Mouse (Mus musculus) kidney, embryonic 14.5 days (tissue): ENCODE data around the gene Eno3. TPM values are rescaled to one million over a fixed set of nuclear protein-coding genes. Genes with fewer than 3 reads are reported as not detected.

Experiments used
- ATAC-seq: fragments of 200-750 bp; cut with Nextera tagmentation; 2 replicates; pipeline ENCODE4 v1.8.0; 2017; ENCODE audit warnings: moderate number of reproducible peaks, mild to moderate bottlenecking, moderate TSS enrichment, moderate library complexity; ENCODE audit not compliant: low FRiP score, low TSS enrichment
- H3K27ac ChIP-seq: fragments of 300-500 bp; sonication (generic); 2 replicates; pipeline ENCODE4 v1.5.1; 2014; ENCODE audit warnings: low read depth, mild to moderate bottlenecking, low read length, moderate library complexity, mixed read lengths
- H3K27me3 ChIP-seq: fragments of 300-500 bp; sonication (generic); 2 replicates; pipeline ENCODE4 v1.6.1; 2014; ENCODE audit warnings: mild to moderate bottlenecking, low read length; ENCODE audit not compliant: control insufficient read depth, insufficient read depth
- H3K36me3 ChIP-seq: fragments of 300-500 bp; sonication (generic); 2 replicates; pipeline ENCODE4 v1.6.1; 2014; ENCODE audit warnings: low read length, mixed read lengths; ENCODE audit not compliant: control insufficient read depth, insufficient read depth
- H3K4me1 ChIP-seq: fragments of 300-500 bp; sonication (generic); 2 replicates; pipeline ENCODE4 v1.6.1; 2014; ENCODE audit warnings: low read length, mixed read lengths; ENCODE audit not compliant: control insufficient read depth, insufficient read depth
- H3K4me2 ChIP-seq: fragments of 300-500 bp; sonication (generic); replicated peaks from 2 replicates; pipeline ENCODE4 v1.6.1; 2014; ENCODE audit warnings: low read depth, mild to moderate bottlenecking, low read length
- H3K4me3 ChIP-seq: fragments of 300-500 bp; sonication (generic); 2 replicates; pipeline ENCODE4 v1.5.1; 2014; ENCODE audit warnings: mild to moderate bottlenecking, low read length
- H3K9ac ChIP-seq: fragments of 300-500 bp; sonication (generic); 2 replicates; pipeline ENCODE4 v1.6.1; 2014; ENCODE audit warnings: low read depth, mild to moderate bottlenecking, low read length, moderate library complexity
- H3K9me3 ChIP-seq: fragments of 300-500 bp; sonication (generic); 2 replicates; pipeline ENCODE4 v1.6.1; 2016; ENCODE audit warnings: low read length; ENCODE audit not compliant: control insufficient read depth
- WGBS: fragments of 180-500 bp; shearing (Covaris S2); extraction: QIAGEN DNeasy Blood & Tissue Kit; methylation state at CpG from one replicate; pipeline ENCODE4 v1.1.7; 2014; 5-methylcytosine and 5-hydroxymethylcytosine counted together
- polyA plus RNA-seq: library from polyadenylated mRNA; unstranded; fragments of >200 nt; fragmentation: Nextera tagmentation; extraction: Ambion mirVana; gene quantifications from 2 replicates; pipeline ENCODE4 v1.2.1, GENCODE M21; 2014

Gene Eno3
- polyA plus RNA-seq, 1 experiment from 2014 or later, result 22.4 TPM

- ATAC-seq, result peak; percentile 86
- Histone ChIP-seq H3K4me2 (peak within 1 kb of the TSS; percentile 96), H3K36me3 (peaks cover 66% of the 10 kb centered on the region), H3K27ac (peak within 1 kb of the TSS; percentile 86), H3K9ac (peak within 1 kb of the TSS; percentile 89), H3K9me3 (no peaks in the 10 kb centered on the region), H3K27me3 (no peaks in the 10 kb centered on the region), H3K4me3 (peak within 1 kb of the TSS; percentile 78), H3K4me1 (peaks cover 34% of the 10 kb centered on the region)
- WGBS, result under 1% methylated on average over 63 of the region's 63 CpGs
Measured at GRCm38 (mm10) chr11:70646691-70647650, 10.0 kb upstream of the Eno3 start, which contains the start of the genes Rnf167 and Slc25a11. Gene Rnf167, plus strand, starts transcription at chr11:70647235. Gene Slc25a11, minus strand, starts transcription at chr11:70647479.

- peaks cover 43% of the 10 kb centered on the region for H3K4me1 ChIP-seq
- ATAC-seq, result peak; percentile 34
Measured at GRCm38 (mm10) chr11:70647716-70648420, 9.1 kb upstream of the Eno3 start.

GRCm38 (mm10) chr11:70648512-70648911 lies 8.5 kb upstream of the Eno3 start:
- WGBS, result 76% methylated on average over 4 of the region's 4 CpGs
- no peak for ATAC-seq
- H3K9ac ChIP-seq, result peak overlapping the region; percentile 89; the same call in 1 of the 2 replicates
- no peak overlapping the region; the same call in 1 of the 2 replicates for H3K27ac ChIP-seq
- H3K9me3 ChIP-seq, result no peaks in the 10 kb centered on the region
- H3K4me3 ChIP-seq, result peak overlapping the region; percentile 78
- H3K27me3 ChIP-seq, result no peaks in the 10 kb centered on the region
- peaks cover 71% of the 10 kb centered on the region for H3K36me3 ChIP-seq
- H3K4me2 ChIP-seq, result peak overlapping the region; percentile 96
- H3K4me1 ChIP-seq, result peaks cover 45% of the 10 kb centered on the region

More at GRCm38 (mm10) chr11:70647716-70648420, 9.1 kb upstream of the Eno3 start:
- no peaks in the 10 kb centered on the region for H3K27me3 ChIP-seq
- H3K4me2 ChIP-seq, result peak overlapping the region; percentile 96
- H3K9ac ChIP-seq, result peak overlapping the region; percentile 89
- H3K27ac ChIP-seq, result peak overlapping the region; percentile 85
- no peaks in the 10 kb centered on the region for H3K9me3 ChIP-seq
- peaks cover 73% of the 10 kb centered on the region for H3K36me3 ChIP-seq
- H3K4me3 ChIP-seq, result peak overlapping the region; percentile 78
- WGBS, result 2% methylated on average over 28 of the region's 28 CpGs

GRCm38 (mm10) chr11:70649185-70649734 lies 7.7 kb upstream of the Eno3 start:
- no peak for ATAC-seq
- 70% methylated on average over 8 of the region's 8 CpGs for WGBS
- H3K36me3 ChIP-seq, result peaks cover 64% of the 10 kb centered on the region
- no peak overlapping the region; the same call in 1 of the 2 replicates for H3K27ac ChIP-seq
- H3K9me3 ChIP-seq, result no peaks in the 10 kb centered on the region
- peak overlapping the region; percentile 96 for H3K4me2 ChIP-seq
- H3K4me3 ChIP-seq, result peak overlapping the region; percentile 6
- H3K4me1 ChIP-seq, result peaks cover 45% of the 10 kb centered on the region
- no peak overlapping the region for H3K9ac ChIP-seq
- H3K27me3 ChIP-seq, result no peaks in the 10 kb centered on the region

- H3K4me1 ChIP-seq, result peaks cover 44% of the 10 kb centered on the region
- H3K9ac ChIP-seq, result peak overlapping the region; percentile 23; the same call in 1 of the 2 replicates
- peak overlapping the region; percentile 19 for H3K4me2 ChIP-seq
Measured at GRCm38 (mm10) chr11:70650322-70651175, 6.5 kb upstream of the Eno3 start.

GRCm38 (mm10) chr11:70651391-70651790 lies 5.6 kb upstream of the Eno3 start:
- Histone ChIP-seq H3K4me3 (peak overlapping the region; percentile 14), H3K27me3 (no peaks in the 10 kb centered on the region), H3K4me1 (peaks cover 40% of the 10 kb centered on the region), H3K9me3 (no peaks in the 10 kb centered on the region), H3K36me3 (peaks cover 48% of the 10 kb centered on the region), H3K4me2 (no peak overlapping the region), H3K27ac (no peak overlapping the region), H3K9ac (peak overlapping the region; percentile 23; the same call in 1 of the 2 replicates)
- ATAC-seq, result no peak
- WGBS, result 85% methylated on average over 2 of the region's 2 CpGs

More at GRCm38 (mm10) chr11:70650322-70651175, 6.5 kb upstream of the Eno3 start:
- ATAC-seq, result no peak
- Histone ChIP-seq H3K27ac (no peak overlapping the region), H3K36me3 (peaks cover 52% of the 10 kb centered on the region), H3K27me3 (no peaks in the 10 kb centered on the region), H3K4me3 (peak overlapping the region; percentile 10; the same call in 1 of the 2 replicates), H3K9me3 (no peaks in the 10 kb centered on the region)
- WGBS, result 75% methylated on average over 12 of the region's 12 CpGs

GRCm38 (mm10) chr11:70652029-70652883 lies 4.7 kb upstream of the Eno3 start:
- Histone ChIP-seq H3K9ac (peak overlapping the region; percentile 95; the same call in 1 of the 2 replicates), H3K27me3 (no peaks in the 10 kb centered on the region), H3K4me3 (peak overlapping the region; percentile 93), H3K4me1 (peaks cover 49% of the 10 kb centered on the region), H3K4me2 (peak overlapping the region; percentile 71), H3K9me3 (no peaks in the 10 kb centered on the region), H3K36me3 (peaks cover 48% of the 10 kb centered on the region), H3K27ac (peak overlapping the region; percentile 99; the same call in 1 of the 2 replicates)
- ATAC-seq, result no peak
- 52% methylated on average over 12 of the region's 12 CpGs for WGBS
